Mouse (Mus musculus): ENCODE results near the gene Tmem33. TPM values are rescaled to one million over a fixed set of nuclear protein-coding genes. Genes with fewer than 3 reads are reported as not detected.

Tmem33 gene
- polyA plus RNA-seq, 1 experiment from 2014 or later, result 83.2 TPM

GRCm38 (mm10) chr5:67241713-67242112 is 18.7 kb upstream of the Tmem33 start:
- ATAC-seq (no peak), DNase-seq (ENCODE audit: low spot score) (no peak)
- H3K27me3 ChIP-seq (replicated peaks; ENCODE audit: control insufficient read depth, insufficient read depth, low read length), result no peaks in the 10 kb centered on the region
- H3K4me2 ChIP-seq (ENCODE audit: low read length), result no peak overlapping the region
- H3K36me3 ChIP-seq (ENCODE audit: control insufficient read depth, insufficient read depth, low read length), result no peaks in the 10 kb centered on the region
- no peaks in the 10 kb centered on the region for H3K9me3 ChIP-seq (replicated peaks; ENCODE audit: control insufficient read depth, low read length)
- H3K4me1 ChIP-seq (ENCODE audit: control insufficient read depth, insufficient read depth, low read length), result no peaks in the 10 kb centered on the region
- WGBS, result 66% methylated on average over 6 of the region's 6 CpGs
- no peak overlapping the region for H3K27ac ChIP-seq (ENCODE audit: low read depth, low read length)
- no peak overlapping the region for H3K4me3 ChIP-seq (ENCODE audit: low read depth, low read length)
- no peak overlapping the region for H3K9ac ChIP-seq (ENCODE audit: low read length)

DNA sequence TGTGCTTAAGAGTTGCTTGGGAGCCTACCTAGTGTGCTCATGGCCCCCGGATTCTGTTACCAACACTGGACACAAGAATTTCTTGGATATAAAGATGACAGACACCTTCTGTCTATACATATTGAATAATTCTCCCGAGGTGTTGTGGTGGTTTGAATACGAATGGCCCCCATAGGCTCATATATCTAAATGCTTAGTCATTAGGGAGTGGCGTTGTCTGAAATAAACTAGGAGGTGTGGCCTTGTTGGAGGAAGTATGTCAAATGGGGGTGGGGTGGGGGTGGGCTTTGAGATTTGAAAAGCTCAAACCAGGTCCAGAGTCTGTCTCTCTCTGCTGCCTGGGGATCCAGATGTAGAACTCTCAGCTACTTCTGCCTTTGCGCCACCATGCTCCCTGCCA is 17.1 kb upstream of the Tmem33 start:
- no peak for DNase-seq (ENCODE audit: low spot score)
- no peaks in the 10 kb centered on the region for H3K9me3 ChIP-seq (replicated peaks; ENCODE audit: control insufficient read depth, low read length)
- H3K9ac ChIP-seq (ENCODE audit: low read length), result no peak overlapping the region
- H3K27me3 ChIP-seq (replicated peaks; ENCODE audit: control insufficient read depth, insufficient read depth, low read length), result no peaks in the 10 kb centered on the region
- 93% methylated on average over 5 of the region's 5 CpGs for WGBS
- no peak overlapping the region for H3K4me2 ChIP-seq (ENCODE audit: low read length)
- ATAC-seq, result no peak
- no peak overlapping the region for H3K27ac ChIP-seq (ENCODE audit: low read depth, low read length)
- H3K4me3 ChIP-seq (ENCODE audit: low read depth, low read length), result no peak overlapping the region
- no peaks in the 10 kb centered on the region for H3K4me1 ChIP-seq (ENCODE audit: control insufficient read depth, insufficient read depth, low read length)
- H3K36me3 ChIP-seq (ENCODE audit: control insufficient read depth, insufficient read depth, low read length), result no peaks in the 10 kb centered on the region

DNA sequence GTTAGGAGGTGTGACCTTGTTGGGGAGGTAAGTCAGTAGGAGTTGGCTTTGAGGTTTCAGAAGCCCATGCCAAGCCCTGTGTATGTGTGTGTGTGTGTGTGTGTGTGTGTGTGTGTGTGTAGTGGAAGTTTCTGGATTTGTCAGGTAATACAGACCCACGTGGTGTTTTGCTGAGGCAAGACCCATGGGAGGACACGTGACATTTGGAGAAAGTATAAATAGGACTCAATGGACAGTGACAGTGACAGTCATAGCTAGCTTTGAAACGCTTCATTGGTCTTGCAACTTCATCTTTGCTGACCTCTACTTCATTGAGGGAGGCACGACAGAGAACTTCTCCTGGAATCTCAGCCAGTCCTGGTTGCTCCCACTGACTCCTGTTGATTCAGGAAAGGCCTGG is 8.1 kb upstream of the Tmem33 start:
- no peak for ATAC-seq
- Histone ChIP-seq H3K4me2 (ENCODE audit: low read length) (no peak overlapping the region), H3K4me3 (ENCODE audit: low read depth, low read length) (no peak overlapping the region), H3K9ac (ENCODE audit: low read length) (no peak overlapping the region), H3K27me3 (replicated peaks; ENCODE audit: control insufficient read depth, insufficient read depth, low read length) (no peaks in the 10 kb centered on the region), H3K4me1 (ENCODE audit: control insufficient read depth, insufficient read depth, low read length) (no peaks in the 10 kb centered on the region), H3K36me3 (ENCODE audit: control insufficient read depth, insufficient read depth, low read length) (no peaks in the 10 kb centered on the region), H3K27ac (ENCODE audit: low read depth, low read length) (no peak overlapping the region), H3K9me3 (replicated peaks; ENCODE audit: control insufficient read depth, low read length) (no peaks in the 10 kb centered on the region)
- no peak for DNase-seq (ENCODE audit: low spot score)
- WGBS, result 83% methylated on average over 4 of the region's 4 CpGs

DNA sequence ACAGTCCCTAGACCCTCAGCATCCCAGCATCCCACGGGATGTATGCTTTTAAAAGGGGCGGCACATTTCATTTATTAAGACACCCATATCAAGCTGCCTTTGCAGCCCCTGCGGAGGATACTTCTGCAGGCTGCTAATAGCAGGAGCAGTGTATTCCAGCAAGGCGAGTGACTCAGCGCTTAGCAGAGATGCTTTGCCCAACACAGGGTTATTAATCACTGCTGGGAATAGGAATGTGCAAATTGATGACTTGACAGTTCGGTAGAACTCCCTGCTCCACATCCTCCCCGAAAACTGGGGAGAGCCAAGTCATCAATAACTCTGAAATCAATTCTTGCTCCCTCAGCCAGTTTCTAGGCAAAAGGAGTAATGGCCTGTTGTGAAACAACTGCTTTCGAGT is 4.7 kb upstream of the Tmem33 start:
- 75% methylated on average over 8 of the region's 8 CpGs for WGBS
- no peak overlapping the region for H3K9ac ChIP-seq (ENCODE audit: low read length)
- no peaks in the 10 kb centered on the region for H3K36me3 ChIP-seq (ENCODE audit: control insufficient read depth, insufficient read depth, low read length)
- H3K4me3 ChIP-seq (ENCODE audit: low read depth, low read length), result no peak overlapping the region
- no peak for DNase-seq (ENCODE audit: low spot score)
- no peak for ATAC-seq
- no peaks in the 10 kb centered on the region for H3K4me1 ChIP-seq (ENCODE audit: control insufficient read depth, insufficient read depth, low read length)
- no peak overlapping the region for H3K27ac ChIP-seq (ENCODE audit: low read depth, low read length)
- H3K9me3 ChIP-seq (replicated peaks; ENCODE audit: control insufficient read depth, low read length), result no peaks in the 10 kb centered on the region
- no peaks in the 10 kb centered on the region for H3K27me3 ChIP-seq (replicated peaks; ENCODE audit: control insufficient read depth, insufficient read depth, low read length)
- no peak overlapping the region for H3K4me2 ChIP-seq (ENCODE audit: low read length)

DNA sequence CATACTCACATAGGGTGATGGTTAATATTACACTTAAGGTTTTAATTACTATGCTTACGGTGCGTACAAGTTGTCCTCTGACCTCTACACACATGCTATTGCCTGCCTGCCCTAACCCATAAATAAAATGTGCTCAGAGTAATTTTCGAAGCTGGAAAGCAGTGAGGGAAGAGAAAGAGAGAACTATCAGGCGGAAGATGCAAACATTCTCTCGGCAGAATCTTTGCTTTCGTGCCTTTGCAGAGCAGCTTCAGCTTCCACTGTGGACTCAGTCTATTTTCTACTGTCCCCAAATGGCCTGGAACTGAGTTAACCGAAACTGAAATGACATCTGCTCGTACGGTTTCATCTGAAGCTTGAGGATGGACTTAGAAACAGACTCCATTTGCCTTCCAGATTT is 1.9 kb upstream of the Tmem33 start:
- Histone ChIP-seq H3K9me3 (replicated peaks; ENCODE audit: control insufficient read depth, low read length) (no peaks in the 10 kb centered on the region), H3K27ac (ENCODE audit: low read depth, low read length) (no peak overlapping the region), H3K27me3 (replicated peaks; ENCODE audit: control insufficient read depth, insufficient read depth, low read length) (no peaks in the 10 kb centered on the region), H3K4me3 (ENCODE audit: low read depth, low read length) (no peak overlapping the region), H3K36me3 (ENCODE audit: control insufficient read depth, insufficient read depth, low read length) (peaks cover 6% of the 10 kb centered on the region; the same call in 1 of the 2 replicates), H3K4me2 (ENCODE audit: low read length) (no peak overlapping the region), H3K4me1 (ENCODE audit: control insufficient read depth, insufficient read depth, low read length) (peaks cover 7% of the 10 kb centered on the region), H3K9ac (ENCODE audit: low read length) (no peak overlapping the region)
- WGBS, result 87% methylated on average over 9 of the region's 9 CpGs
- ATAC-seq (no peak), DNase-seq (ENCODE audit: low spot score) (no peak)

DNA sequence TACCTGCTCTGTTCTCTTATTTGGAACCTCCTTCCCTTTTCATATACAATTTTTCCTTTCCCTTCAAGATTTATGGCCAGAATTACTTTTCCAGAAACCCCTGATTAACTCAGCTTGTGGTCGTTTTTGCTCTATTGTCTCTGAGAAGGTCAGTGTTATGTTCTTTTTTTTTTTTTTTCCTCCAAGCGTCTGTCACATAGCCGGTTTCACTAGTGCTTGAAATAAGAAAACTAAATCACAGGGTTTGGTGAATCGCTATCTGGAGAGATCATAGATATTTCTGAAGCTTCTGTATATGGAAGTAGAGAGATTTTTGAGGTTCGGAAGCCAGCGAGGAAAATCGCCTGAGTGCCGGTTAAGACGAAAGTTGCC is 220 bp upstream of the Tmem33 start:
- WGBS, result under 1% methylated on average over 9 of the region's 9 CpGs
- peaks cover 7% of the 10 kb centered on the region for H3K4me1 ChIP-seq (ENCODE audit: control insufficient read depth, insufficient read depth, low read length)
- H3K4me2 ChIP-seq (ENCODE audit: low read length), result peak overlapping the region; percentile 54
- no peaks in the 10 kb centered on the region for H3K9me3 ChIP-seq (replicated peaks; ENCODE audit: control insufficient read depth, low read length)
- DNase-seq (ENCODE audit: low spot score) (no peak), ATAC-seq (no peak; the same call in 1 of the 2 replicates)
- H3K36me3 ChIP-seq (ENCODE audit: control insufficient read depth, insufficient read depth, low read length), result peaks cover 21% of the 10 kb centered on the region
- H3K27ac ChIP-seq (ENCODE audit: low read depth, low read length), result no peak overlapping the region
- H3K9ac ChIP-seq (ENCODE audit: low read length), result peak overlapping the region; percentile 90; the same call in 1 of the 2 replicates
- peak overlapping the region; percentile 88 for H3K4me3 ChIP-seq (ENCODE audit: low read depth, low read length)
- H3K27me3 ChIP-seq (replicated peaks; ENCODE audit: control insufficient read depth, insufficient read depth, low read length), result no peaks in the 10 kb centered on the region

- Histone ChIP-seq H3K36me3 (ENCODE audit: control insufficient read depth, insufficient read depth, low read length) (peaks cover 46% of the 10 kb centered on the region), H3K4me1 (ENCODE audit: control insufficient read depth, insufficient read depth, low read length) (peaks cover 7% of the 10 kb centered on the region), H3K9me3 (replicated peaks; ENCODE audit: control insufficient read depth, low read length) (no peaks in the 10 kb centered on the region), H3K9ac (ENCODE audit: low read length) (no peak overlapping the region), H3K4me2 (ENCODE audit: low read length) (no peak overlapping the region), H3K4me3 (ENCODE audit: low read depth, low read length) (no peak overlapping the region), H3K27ac (ENCODE audit: low read depth, low read length) (no peak overlapping the region), H3K27me3 (replicated peaks; ENCODE audit: control insufficient read depth, insufficient read depth, low read length) (no peaks in the 10 kb centered on the region)
- ATAC-seq (no peak), DNase-seq (ENCODE audit: low spot score) (no peak)
- 88% methylated on average over 7 of the region's 7 CpGs for WGBS
Measured at GRCm38 (mm10) chr5:67262964-67263363, 2.6 kb downstream of the Tmem33 start.

- no peak for DNase-seq (ENCODE audit: low spot score)
- Histone ChIP-seq H3K4me2 (ENCODE audit: low read length) (no peak overlapping the region), H3K9me3 (replicated peaks; ENCODE audit: control insufficient read depth, low read length) (no peaks in the 10 kb centered on the region), H3K4me1 (ENCODE audit: control insufficient read depth, insufficient read depth, low read length) (peaks cover 7% of the 10 kb centered on the region), H3K36me3 (ENCODE audit: control insufficient read depth, insufficient read depth, low read length) (peaks cover 59% of the 10 kb centered on the region), H3K9ac (ENCODE audit: low read length) (no peak overlapping the region), H3K27ac (ENCODE audit: low read depth, low read length) (no peak overlapping the region), H3K4me3 (ENCODE audit: low read depth, low read length) (no peak overlapping the region), H3K27me3 (replicated peaks; ENCODE audit: control insufficient read depth, insufficient read depth, low read length) (no peaks in the 10 kb centered on the region)
- 85% methylated on average over 1 of the region's 1 CpGs for WGBS
- no peak for ATAC-seq
Measured at GRCm38 (mm10) chr5:67266106-67266505, 5.7 kb downstream of the Tmem33 start.

DNA sequence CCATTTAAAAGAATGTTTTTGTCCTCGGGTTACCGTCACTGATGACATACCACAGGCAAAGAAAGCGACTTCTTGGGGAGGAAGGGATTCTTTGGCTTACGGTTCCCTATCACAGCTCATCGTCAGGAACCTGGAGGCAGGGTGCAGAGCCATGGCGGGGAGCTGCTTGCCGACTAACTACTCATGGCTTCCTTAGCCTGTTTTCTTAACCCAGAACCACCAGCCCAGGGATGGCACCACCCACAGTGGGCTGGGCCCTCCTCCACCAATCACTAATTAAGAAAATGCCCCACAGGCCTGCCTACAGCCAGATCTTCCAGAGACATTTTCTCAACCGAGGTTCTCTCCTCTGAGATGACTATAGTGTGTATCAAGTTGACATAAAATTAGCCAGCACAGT is 8.9 kb downstream of the Tmem33 start:
- Histone ChIP-seq H3K4me1 (ENCODE audit: control insufficient read depth, insufficient read depth, low read length) (no peaks in the 10 kb centered on the region), H3K27me3 (replicated peaks; ENCODE audit: control insufficient read depth, insufficient read depth, low read length) (no peaks in the 10 kb centered on the region), H3K36me3 (ENCODE audit: control insufficient read depth, insufficient read depth, low read length) (peaks cover 47% of the 10 kb centered on the region), H3K9me3 (replicated peaks; ENCODE audit: control insufficient read depth, low read length) (no peaks in the 10 kb centered on the region), H3K4me2 (ENCODE audit: low read length) (no peak overlapping the region), H3K27ac (ENCODE audit: low read depth, low read length) (no peak overlapping the region), H3K9ac (ENCODE audit: low read length) (no peak overlapping the region), H3K4me3 (ENCODE audit: low read depth, low read length) (no peak overlapping the region)
- 91% methylated on average over 8 of the region's 8 CpGs for WGBS
- ATAC-seq, result no peak
- DNase-seq (ENCODE audit: low spot score), result no peak

All from forebrain, embryonic 14.5 days (tissue).